Mouse (Mus musculus) forebrain, embryonic 10.5 days (tissue): Measurements from ENCODE around the gene Git1. TPM values are rescaled to one million over a fixed set of nuclear protein-coding genes. Genes with fewer than 3 reads are reported as not detected.
A peak's percentile ranks its signal among the peaks of the same experiment; 100 is the strongest.

Experiments used
- DNase-seq: peaks from one replicate; pipeline ENCODE4 v3.0.0-alpha.2; 2017; ENCODE audit warnings: low spot score; ENCODE audit errors: extremely low spot score
- H3K27ac ChIP-seq: fragments of 300-500 bp; sonication (generic); 2 replicates; pipeline ENCODE4 v1.5.1; 2016; ENCODE audit warnings: mild to moderate bottlenecking
- H3K27me3 ChIP-seq: fragments of 300-500 bp; sonication (generic); 2 replicates; pipeline ENCODE4 v1.6.1; 2016; ENCODE audit warnings: mild to moderate bottlenecking; ENCODE audit not compliant: poor library complexity, severe bottlenecking
- H3K36me3 ChIP-seq: fragments of 300-500 bp; sonication (generic); replicated peaks from 2 replicates; pipeline ENCODE4 v1.6.1; 2016; ENCODE audit warnings: mild to moderate bottlenecking, moderate library complexity
- H3K4me1 ChIP-seq: fragments of 300-500 bp; sonication (generic); 2 replicates; pipeline ENCODE4 v1.6.1; 2016
- H3K4me3 ChIP-seq: fragments of 300-500 bp; sonication (generic); 2 replicates; pipeline ENCODE4 v1.5.1; 2016; ENCODE audit warnings: mild to moderate bottlenecking, moderate library complexity
- H3K9me3 ChIP-seq: fragments of 300-500 bp; sonication (generic); 2 replicates; pipeline ENCODE4 v1.6.1; 2016; ENCODE audit warnings: mild to moderate bottlenecking, moderate library complexity
- WGBS: fragments of 180-500 bp; shearing (Covaris S2); methylation state at CpG from one replicate; pipeline ENCODE4 v1.1.7; 2016; 5-methylcytosine and 5-hydroxymethylcytosine counted together
- polyA plus RNA-seq: library from polyadenylated mRNA; unstranded; fragments of >200 nt; fragmentation: Nextera tagmentation; extraction: Ambion mirVana; gene quantifications from 2 replicates; pipeline ENCODE4 v1.2.1, GENCODE M21; 2016

Git1 gene
- polyA plus RNA-seq, 1 experiment from 2014 or later = 12.8 TPM

- no peaks in the 10 kb centered on the region for H3K9me3 ChIP-seq
- peaks cover 57% of the 10 kb centered on the region for H3K36me3 ChIP-seq
- H3K4me3 ChIP-seq = peak overlapping the region; percentile 23; the same call in 1 of the 2 replicates
- WGBS = 19% methylated on average over 4 of the region's 4 CpGs
- H3K27ac ChIP-seq = peak overlapping the region; percentile 80
- DNase-seq = no peak
- peaks cover 79% of the 10 kb centered on the region for H3K4me1 ChIP-seq
- H3K27me3 ChIP-seq = no peaks in the 10 kb centered on the region
Observed at GRCm38 (mm10) chr11:77497851-77498250, 4.5 kb downstream of the Git1 start.

- Histone ChIP-seq H3K4me3 (peak overlapping the region; percentile 23; the same call in 1 of the 2 replicates), H3K27ac (peak overlapping the region; percentile 80), H3K27me3 (no peaks in the 10 kb centered on the region), H3K9me3 (no peaks in the 10 kb centered on the region), H3K36me3 (peaks cover 64% of the 10 kb centered on the region), H3K4me1 (peaks cover 83% of the 10 kb centered on the region)
- DNase-seq = no peak
- 71% methylated on average over 12 of the region's 12 CpGs for WGBS
Observed at GRCm38 (mm10) chr11:77498261-77499139, 5.1 kb downstream of the Git1 start.

GRCm38 (mm10) chr11:77499354-77499753, 6.0 kb downstream of the Git1 start:
- no peak for DNase-seq
- H3K27me3 ChIP-seq = no peaks in the 10 kb centered on the region
- peaks cover 79% of the 10 kb centered on the region for H3K4me1 ChIP-seq
- H3K9me3 ChIP-seq = no peaks in the 10 kb centered on the region
- H3K27ac ChIP-seq = peak overlapping the region; percentile 80; the same call in 1 of the 2 replicates
- WGBS = 89% methylated on average over 7 of the region's 7 CpGs
- H3K4me3 ChIP-seq = no peak overlapping the region
- H3K36me3 ChIP-seq = peaks cover 72% of the 10 kb centered on the region

GRCm38 (mm10) chr11:77500361-77501325, 7.3 kb downstream of the Git1 start:
- WGBS = 87% methylated on average over 17 of the region's 17 CpGs
- no peak for DNase-seq
- Histone ChIP-seq H3K27ac (peak overlapping the region; percentile 31; the same call in 1 of the 2 replicates), H3K36me3 (peaks cover 84% of the 10 kb centered on the region), H3K4me1 (peaks cover 67% of the 10 kb centered on the region), H3K4me3 (no peak overlapping the region), H3K9me3 (no peaks in the 10 kb centered on the region), H3K27me3 (no peaks in the 10 kb centered on the region)

- WGBS = 34% methylated on average over 5 of the region's 5 CpGs
- Histone ChIP-seq H3K27me3 (no peaks in the 10 kb centered on the region), H3K36me3 (peaks cover 87% of the 10 kb centered on the region), H3K4me3 (no peak overlapping the region), H3K27ac (no peak overlapping the region), H3K4me1 (peaks cover 59% of the 10 kb centered on the region), H3K9me3 (no peaks in the 10 kb centered on the region)
- peak; percentile 61 for DNase-seq
Observed at GRCm38 (mm10) chr11:77501392-77501791, 8.0 kb downstream of the Git1 start.

- no peak overlapping the region for H3K27ac ChIP-seq
- no peak overlapping the region for H3K4me3 ChIP-seq
- no peaks in the 10 kb centered on the region for H3K9me3 ChIP-seq
- peaks cover 54% of the 10 kb centered on the region for H3K4me1 ChIP-seq
- DNase-seq = no peak
- peaks cover 90% of the 10 kb centered on the region for H3K36me3 ChIP-seq
- no peaks in the 10 kb centered on the region for H3K27me3 ChIP-seq
- WGBS = 97% methylated on average over 4 of the region's 4 CpGs
Observed at GRCm38 (mm10) chr11:77501971-77502370, 8.6 kb downstream of the Git1 start.

- H3K9me3 ChIP-seq = no peaks in the 10 kb centered on the region
- no peak overlapping the region for H3K4me3 ChIP-seq
- no peak for DNase-seq
- peaks cover 96% of the 10 kb centered on the region for H3K36me3 ChIP-seq
- H3K4me1 ChIP-seq = peaks cover 54% of the 10 kb centered on the region
- no peak overlapping the region for H3K27ac ChIP-seq
- 87% methylated on average over 6 of the region's 6 CpGs for WGBS
- H3K27me3 ChIP-seq = no peaks in the 10 kb centered on the region
Observed at GRCm38 (mm10) chr11:77502481-77502880, 9.1 kb downstream of the Git1 start.

- WGBS = 63% methylated on average over 3 of the region's 3 CpGs
- Histone ChIP-seq H3K27ac (no peak overlapping the region), H3K9me3 (no peaks in the 10 kb centered on the region), H3K4me1 (peaks cover 53% of the 10 kb centered on the region), H3K36me3 (peaks cover 98% of the 10 kb centered on the region), H3K27me3 (peaks cover under 1% of the 10 kb centered on the region; the same call in 1 of the 2 replicates), H3K4me3 (no peak overlapping the region; the same call in 1 of the 2 replicates)
- no peak for DNase-seq
Observed at GRCm38 (mm10) chr11:77503511-77503910, 10.1 kb downstream of the Git1 start.

GRCm38 (mm10) chr11:77504377-77504776, 11.0 kb downstream of the Git1 start:
- H3K4me1 ChIP-seq = peaks cover 49% of the 10 kb centered on the region
- WGBS = 97% methylated on average over 19 of the region's 19 CpGs
- no peak overlapping the region for H3K4me3 ChIP-seq
- peaks cover 98% of the 10 kb centered on the region for H3K36me3 ChIP-seq
- DNase-seq = no peak
- no peaks in the 10 kb centered on the region for H3K9me3 ChIP-seq
- H3K27ac ChIP-seq = no peak overlapping the region
- peaks cover 8% of the 10 kb centered on the region; the same call in 1 of the 2 replicates for H3K27me3 ChIP-seq

- Histone ChIP-seq H3K4me3 (no peak overlapping the region), H3K36me3 (peaks cover 96% of the 10 kb centered on the region), H3K27ac (no peak overlapping the region), H3K4me1 (peaks cover 40% of the 10 kb centered on the region), H3K27me3 (peaks cover 8% of the 10 kb centered on the region; the same call in 1 of the 2 replicates), H3K9me3 (no peaks in the 10 kb centered on the region)
- 91% methylated on average over 22 of the region's 22 CpGs for WGBS
- no peak for DNase-seq
Observed at GRCm38 (mm10) chr11:77505291-77505980, 12.1 kb downstream of the Git1 start.

- peaks cover 92% of the 10 kb centered on the region for H3K36me3 ChIP-seq
- H3K9me3 ChIP-seq = no peaks in the 10 kb centered on the region
- no peak overlapping the region; the same call in 1 of the 2 replicates for H3K4me3 ChIP-seq
- peaks cover 32% of the 10 kb centered on the region for H3K4me1 ChIP-seq
- 89% methylated on average over 14 of the region's 14 CpGs for WGBS
- no peak for DNase-seq
- H3K27me3 ChIP-seq = peaks cover 8% of the 10 kb centered on the region; the same call in 1 of the 2 replicates
- H3K27ac ChIP-seq = no peak overlapping the region
Observed at GRCm38 (mm10) chr11:77506273-77506672, 12.9 kb downstream of the Git1 start.

- no peak for DNase-seq
- Histone ChIP-seq H3K9me3 (no peaks in the 10 kb centered on the region), H3K27ac (no peak overlapping the region), H3K4me1 (peaks cover 33% of the 10 kb centered on the region), H3K27me3 (peaks cover 8% of the 10 kb centered on the region; the same call in 1 of the 2 replicates), H3K36me3 (peaks cover 85% of the 10 kb centered on the region), H3K4me3 (peak overlapping the region; percentile 9; the same call in 1 of the 2 replicates)
- WGBS = 88% methylated on average over 6 of the region's 6 CpGs
Observed at GRCm38 (mm10) chr11:77506941-77507340, 13.6 kb downstream of the Git1 start.
